Mouse (Mus musculus) intestine, embryonic 16.5 days (tissue): ENCODE data around the gene Trip4. TPM values are rescaled to one million over a fixed set of nuclear protein-coding genes. Genes with fewer than 3 reads are reported as not detected.

Source experiments
- ATAC-seq: fragments of 200-750 bp; cut with Nextera tagmentation; 2 replicates; pipeline ENCODE4 v1.8.0; 2017; ENCODE audit warnings: moderate TSS enrichment, moderate library complexity
- H3K27ac ChIP-seq: fragments of 300-500 bp; sonication (generic); 2 replicates; pipeline ENCODE4 v1.5.1; 2014; ENCODE audit warnings: mild to moderate bottlenecking, low read length
- H3K27me3 ChIP-seq: fragments of 300-500 bp; sonication (generic); replicated peaks from 2 replicates; pipeline ENCODE4 v1.6.1; 2014; ENCODE audit warnings: low read length, control low read depth, mixed read lengths; ENCODE audit not compliant: control insufficient read depth, insufficient read depth
- H3K36me3 ChIP-seq: fragments of 300-500 bp; sonication (generic); 2 replicates; pipeline ENCODE4 v1.6.1; 2014; ENCODE audit warnings: low read length, control low read depth; ENCODE audit not compliant: control insufficient read depth, insufficient read depth
- H3K4me1 ChIP-seq: fragments of 300-500 bp; sonication (generic); 2 replicates; pipeline ENCODE4 v1.6.1; 2014; ENCODE audit warnings: low read length, control low read depth, mixed read lengths; ENCODE audit not compliant: control insufficient read depth, insufficient read depth
- H3K4me2 ChIP-seq: fragments of 300-500 bp; sonication (generic); 2 replicates; pipeline ENCODE4 v1.6.1; 2014; ENCODE audit warnings: low read depth, low read length, control low read depth
- H3K4me3 ChIP-seq: fragments of 300-500 bp; sonication (generic); 2 replicates; pipeline ENCODE4 v1.5.1; 2014; ENCODE audit warnings: mild to moderate bottlenecking, low read length
- H3K9ac ChIP-seq: fragments of 300-500 bp; sonication (generic); 2 replicates; pipeline ENCODE4 v1.6.1; 2014; ENCODE audit warnings: low read depth, low read length
- H3K9me3 ChIP-seq: fragments of 300-500 bp; sonication (generic); 2 replicates; pipeline ENCODE4 v1.6.1; 2016; ENCODE audit warnings: low read length, control low read depth; ENCODE audit not compliant: control insufficient read depth
- WGBS: fragments of 180-500 bp; shearing (Covaris S2); extraction: QIAGEN DNeasy Blood & Tissue Kit; methylation state at CpG from one replicate; pipeline ENCODE4 v1.1.7; 2014; 5-methylcytosine and 5-hydroxymethylcytosine counted together
- polyA plus RNA-seq: library from polyadenylated mRNA; unstranded; fragments of >200 nt; fragmentation: Nextera tagmentation; extraction: Ambion mirVana; gene quantifications from 2 replicates; pipeline ENCODE4 v1.2.1, GENCODE M21; 2015

The Trip4 gene
- polyA plus RNA-seq, 1 experiment from 2014 or later: 20.3 TPM

GRCm38 (mm10) chr9:65829410-65829809, 79.2 kb downstream of the Trip4 start:
- H3K4me2 ChIP-seq: no peak overlapping the region
- H3K4me1 ChIP-seq: peaks cover 25% of the 10 kb centered on the region
- 90% methylated on average over 1 of the region's 2 CpGs for WGBS
- no peaks in the 10 kb centered on the region for H3K27me3 ChIP-seq
- H3K4me3 ChIP-seq: no peak overlapping the region
- no peaks in the 10 kb centered on the region for H3K9me3 ChIP-seq
- H3K9ac ChIP-seq: no peak overlapping the region
- H3K36me3 ChIP-seq: no peaks in the 10 kb centered on the region
- no peak overlapping the region for H3K27ac ChIP-seq
- ATAC-seq: no peak

GRCm38 (mm10) chr9:65828511-65828910, 80.1 kb downstream of the Trip4 start:
- Histone ChIP-seq H3K4me2 (peak overlapping the region; percentile 86), H3K27ac (peak overlapping the region; percentile 99; the same call in 1 of the 2 replicates), H3K27me3 (no peaks in the 10 kb centered on the region), H3K4me1 (peaks cover 31% of the 10 kb centered on the region), H3K4me3 (peak overlapping the region; percentile 88), H3K9me3 (no peaks in the 10 kb centered on the region), H3K9ac (peak overlapping the region; percentile 94; the same call in 1 of the 2 replicates), H3K36me3 (no peaks in the 10 kb centered on the region)
- ATAC-seq: 0 out of 2 replicates have a peak, but pooled peaks have one; percentile 6
- 8% methylated on average over 3 of the region's 3 CpGs for WGBS

- ATAC-seq: no peak
- H3K27me3 ChIP-seq: no peaks in the 10 kb centered on the region
These were observed 80.6 kb downstream of the Trip4 start for GRCm38 (mm10) chr9:65828016-65828403.

GRCm38 (mm10) chr9:65827344-65828015, 81.1 kb downstream of the Trip4 start, which contains the start of gene Zfp609:
TSS of gene Zfp609 (minus strand) at chr9:65827564.
- under 1% methylated on average over 69 of the region's 76 CpGs for WGBS

More at GRCm38 (mm10) chr9:65828016-65828403, 80.6 kb downstream of the Trip4 start:
- Histone ChIP-seq H3K9me3 (no peaks in the 10 kb centered on the region), H3K27ac (peak overlapping the region; percentile 99), H3K9ac (peak overlapping the region; percentile 94), H3K4me2 (peak overlapping the region; percentile 86), H3K36me3 (no peaks in the 10 kb centered on the region), H3K4me1 (peaks cover 34% of the 10 kb centered on the region), H3K4me3 (peak overlapping the region; percentile 88)
- under 1% methylated on average over 13 of the region's 13 CpGs for WGBS

DNA sequence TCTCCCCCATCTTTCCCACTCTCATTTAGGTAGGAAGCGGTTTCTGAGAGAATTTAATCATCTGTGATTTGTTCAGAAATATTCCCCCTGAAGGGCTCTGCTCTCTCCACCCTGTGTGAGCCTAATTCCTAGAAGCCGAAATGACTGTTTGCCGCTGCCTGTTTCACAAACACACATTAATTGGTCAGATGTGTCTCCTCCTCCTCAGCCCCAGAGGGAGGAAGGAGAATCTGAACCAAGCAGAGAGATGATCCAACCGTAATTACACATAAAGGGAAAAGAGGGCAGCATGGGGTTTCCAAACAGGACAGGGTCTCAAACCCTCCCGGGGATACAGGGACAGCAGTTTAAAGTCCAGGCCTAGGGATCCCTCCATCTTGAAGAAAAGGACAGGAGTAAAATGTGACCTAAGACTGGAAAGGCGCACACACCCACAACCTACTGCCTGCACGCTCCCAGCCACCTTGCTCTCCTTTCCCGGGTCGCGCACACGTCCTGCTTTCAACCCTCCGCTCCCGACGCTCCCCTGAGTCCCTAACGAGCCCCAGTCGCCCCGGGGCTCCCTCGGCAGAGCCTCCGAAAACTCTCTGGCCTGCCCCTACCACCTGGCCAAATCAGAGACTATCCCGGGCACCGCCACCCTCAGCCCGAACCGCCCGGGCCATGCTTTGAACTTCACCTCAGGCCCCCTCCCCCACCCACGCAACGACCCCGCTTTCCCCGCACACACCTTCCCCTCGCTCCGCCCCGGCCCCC, 81.8 kb downstream of the Trip4 start:
- H3K4me1 ChIP-seq: peaks cover 32% of the 10 kb centered on the region
- no peaks in the 10 kb centered on the region for H3K36me3 ChIP-seq
- 1% methylated on average over 29 of the region's 31 CpGs for WGBS
- ATAC-seq: peak; percentile 51
- peak overlapping the region; percentile 94 for H3K9ac ChIP-seq
- H3K27ac ChIP-seq: peak overlapping the region; percentile 99
- H3K9me3 ChIP-seq: no peaks in the 10 kb centered on the region
- H3K4me2 ChIP-seq: peak overlapping the region; percentile 62
- no peaks in the 10 kb centered on the region for H3K27me3 ChIP-seq
- H3K4me3 ChIP-seq: peak overlapping the region; percentile 88

More at GRCm38 (mm10) chr9:65827344-65828015, 81.1 kb downstream of the Trip4 start, which contains the start of gene Zfp609:
- Histone ChIP-seq H3K9ac (peak within 1 kb of the TSS; percentile 94), H3K4me2 (peak within 1 kb of the TSS; percentile 86), H3K27me3 (no peaks in the 10 kb centered on the region), H3K27ac (peak within 1 kb of the TSS; percentile 99), H3K36me3 (no peaks in the 10 kb centered on the region), H3K4me1 (peaks cover 34% of the 10 kb centered on the region), H3K4me3 (peak within 1 kb of the TSS; percentile 88), H3K9me3 (no peaks in the 10 kb centered on the region)
- peak; percentile 88 for ATAC-seq

DNA sequence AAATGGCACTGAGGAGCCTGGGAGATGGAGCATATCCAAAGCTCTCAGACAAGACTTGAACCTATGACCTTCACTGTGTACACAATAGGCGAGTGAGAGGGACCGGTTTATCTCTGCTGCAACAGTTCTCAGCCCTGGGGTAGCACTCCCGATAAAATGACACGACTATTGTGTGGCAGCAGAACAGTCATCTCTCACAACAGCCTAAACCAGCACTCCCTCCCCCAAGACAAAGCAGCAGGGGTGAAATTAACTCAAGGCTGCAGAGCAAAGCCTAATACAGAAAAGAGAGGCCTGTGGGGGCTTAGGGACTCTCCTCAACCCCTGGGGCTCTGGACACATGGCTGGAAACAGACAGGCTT, 82.4 kb downstream of the Trip4 start:
- H3K4me1 ChIP-seq: peaks cover 31% of the 10 kb centered on the region
- no peak for ATAC-seq
- H3K4me3 ChIP-seq: peak overlapping the region; percentile 88

GRCm38 (mm10) chr9:65823716-65824462, 84.7 kb downstream of the Trip4 start:
- H3K27me3 ChIP-seq: no peaks in the 10 kb centered on the region
- no peaks in the 10 kb centered on the region for H3K36me3 ChIP-seq
- peaks cover 31% of the 10 kb centered on the region for H3K4me1 ChIP-seq
- no peaks in the 10 kb centered on the region for H3K9me3 ChIP-seq
- peak; percentile 19 for ATAC-seq
- WGBS: 52% methylated on average over 10 of the region's 10 CpGs
- 0 out of 2 replicates have a peak overlapping the region, but pooled peaks have one; percentile 19 for H3K4me3 ChIP-seq
- H3K9ac ChIP-seq: peak overlapping the region; percentile 54
- peak overlapping the region; percentile 26 for H3K27ac ChIP-seq
- H3K4me2 ChIP-seq: peak overlapping the region; percentile 30

More for the DNA sequence above, 82.4 kb downstream of the Trip4 start:
- Histone ChIP-seq H3K9ac (peak overlapping the region; percentile 94), H3K27me3 (no peaks in the 10 kb centered on the region), H3K36me3 (no peaks in the 10 kb centered on the region), H3K4me2 (peak overlapping the region; percentile 62), H3K9me3 (no peaks in the 10 kb centered on the region), H3K27ac (peak overlapping the region; percentile 99)
- WGBS: 0% methylated on average over 4 of the region's 4 CpGs

- Histone ChIP-seq H3K4me1 (peaks cover 25% of the 10 kb centered on the region), H3K36me3 (no peaks in the 10 kb centered on the region), H3K4me2 (no peak overlapping the region), H3K27me3 (no peaks in the 10 kb centered on the region), H3K4me3 (no peak overlapping the region), H3K9ac (no peak overlapping the region), H3K27ac (no peak overlapping the region), H3K9me3 (no peaks in the 10 kb centered on the region)
- 76% methylated on average over 4 of the region's 4 CpGs for WGBS
- no peak for ATAC-seq
These were observed 86.6 kb downstream of the Trip4 start for GRCm38 (mm10) chr9:65822011-65822410.

- ATAC-seq: no peak
- Histone ChIP-seq H3K27me3 (no peaks in the 10 kb centered on the region), H3K36me3 (no peaks in the 10 kb centered on the region), H3K9me3 (no peaks in the 10 kb centered on the region), H3K9ac (no peak overlapping the region), H3K4me2 (no peak overlapping the region), H3K27ac (no peak overlapping the region), H3K4me1 (peaks cover 15% of the 10 kb centered on the region), H3K4me3 (no peak overlapping the region)
- 77% methylated on average over 2 of the region's 2 CpGs for WGBS
These were observed 88.3 kb downstream of the Trip4 start for GRCm38 (mm10) chr9:65820301-65820700.
